7 mouse cellular contexts compared by ENCODE assay signal in the genomic region with DNA sequence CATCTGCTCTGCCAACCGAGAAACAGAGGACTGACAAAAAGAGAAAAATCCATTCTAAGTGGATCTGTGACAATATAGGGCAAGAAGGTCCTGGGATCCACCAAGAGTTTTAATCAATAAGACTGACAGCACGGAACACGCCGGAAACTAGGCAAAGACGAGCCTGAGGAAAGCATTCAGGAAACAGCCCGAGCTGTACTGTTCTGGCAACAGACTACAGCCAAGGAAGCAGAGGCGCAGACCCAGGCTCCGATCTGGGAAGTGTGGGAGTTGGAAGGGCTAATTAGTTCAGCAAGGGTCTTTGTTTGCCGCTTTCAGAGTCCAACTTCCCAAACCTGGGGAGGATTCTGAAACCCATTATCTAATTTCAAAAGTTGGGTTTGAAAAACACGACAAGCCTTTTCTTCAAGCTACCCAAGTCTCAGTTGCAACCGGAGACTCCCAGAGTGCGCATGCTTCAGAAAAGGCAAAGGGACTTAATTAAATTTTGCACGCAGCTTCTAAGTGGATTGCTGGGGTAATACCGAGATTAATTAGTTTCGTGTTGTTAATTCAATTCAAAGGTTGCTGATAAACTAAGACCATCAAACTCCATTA.
DNase-seq lines count a peak whose midpoint lies in the region; ATAC-seq and TF ChIP-seq lines count a peak whose summit lies in the region.

No protein-coding gene starts in this region.

- H3K36me3 ChIP-seq in forebrain, embryonic 12.5 days (replicated peaks) = no peaks in the 10 kb centered on the region
- no peaks in the 10 kb centered on the region for H3K36me3 ChIP-seq in hindbrain, postnatal 0 days (ENCODE audit: insufficient read depth, low read length)
- no peaks in the 10 kb centered on the region for H3K36me3 ChIP-seq in limb, embryonic 10.5 days

- H3K4me2 ChIP-seq in forebrain, embryonic 12.5 days = peak overlapping the region; percentile 40
- peak overlapping the region; percentile 52 for H3K4me2 ChIP-seq in hindbrain, postnatal 0 days (ENCODE audit: low read depth, low read length)

- peak overlapping the region; percentile 57 for H3K27ac ChIP-seq in forebrain, embryonic 12.5 days
- H3K27ac ChIP-seq in hindbrain, postnatal 0 days = no peak overlapping the region
- H3K27ac ChIP-seq in limb, embryonic 10.5 days = no peak overlapping the region

- H3K4me1 ChIP-seq in forebrain, embryonic 12.5 days = peaks cover 18% of the 10 kb centered on the region; the same call in 1 of the 2 replicates
- 0 out of 2 replicates have a peak, but pooled peaks cover 2% of the 10 kb centered on the region for H3K4me1 ChIP-seq in hindbrain, postnatal 0 days (ENCODE audit: insufficient read depth, low read length)
- no peaks in the 10 kb centered on the region for H3K4me1 ChIP-seq in limb, embryonic 10.5 days

- no peaks in the 10 kb centered on the region for H3K9me3 ChIP-seq in forebrain, embryonic 12.5 days
- H3K9me3 ChIP-seq in hindbrain, postnatal 0 days (ENCODE audit: low read length) = no peaks in the 10 kb centered on the region
- H3K9me3 ChIP-seq in limb, embryonic 10.5 days (replicated peaks) = no peaks in the 10 kb centered on the region

- peak overlapping the region; percentile 23 for H3K4me3 ChIP-seq in forebrain, embryonic 12.5 days (replicated peaks)
- peak overlapping the region; percentile 21; the same call in 1 of the 2 replicates for H3K4me3 ChIP-seq in hindbrain, postnatal 0 days (ENCODE audit: low read length)
- H3K4me3 ChIP-seq in limb, embryonic 10.5 days = no peak overlapping the region

- no peak overlapping the region for H3K9ac ChIP-seq in forebrain, embryonic 12.5 days
- no peak overlapping the region for H3K9ac ChIP-seq in hindbrain, postnatal 0 days (replicated peaks; ENCODE audit: low read length)

- peak; percentile 73; the same call in 1 of the 2 replicates for ATAC-seq in forebrain, embryonic 12.5 days (ENCODE audit: low FRiP score)
- ATAC-seq in hindbrain, postnatal 0 days = no peak

- intact Hi-C loops in left cerebral cortex, postnatal 25 days (cut with DNase I) = no loop called here

- peak; percentile 11 to 16 for DNase-seq in left cerebral cortex, postnatal 25 days (ENCODE audit: low spot score in 2 of 2)
- DNase-seq in left cerebral cortex, adult 11 months (ENCODE audit: low spot score) = no peak
- DNase-seq in hindbrain, postnatal 0 days (ENCODE audit: low spot score) = peak; percentile 47
- DNase-seq in right cerebral cortex, postnatal 10 days (ENCODE audit: low spot score in 2 of 2) = peak; percentile 22 to 23
- DNase-seq in kidney, adult 8-10 months = no peak
- DNase-seq in limb, embryonic 10.5 days (ENCODE audit: low spot score) = no peak

- no peak for TF ChIP-seq CTCF in hindbrain, postnatal 0 days (IDR thresholded peaks at IDR 0.05; ENCODE audit: low read depth)

- H3K27me3 ChIP-seq in forebrain, embryonic 12.5 days = peaks cover 4% of the 10 kb centered on the region; the same call in 1 of the 2 replicates
- H3K27me3 ChIP-seq in hindbrain, postnatal 0 days (ENCODE audit: insufficient read depth, low read length) = no peaks in the 10 kb centered on the region
- H3K27me3 ChIP-seq in limb, embryonic 10.5 days (ENCODE audit: low read depth, poor library complexity, severe bottlenecking) = no peaks in the 10 kb centered on the region

- 11% methylated on average over 15 of the region's 15 CpGs for WGBS in forebrain, embryonic 12.5 days
- WGBS in hindbrain, postnatal 0 days = 28% methylated on average over 15 of the region's 15 CpGs
- WGBS in limb, embryonic 10.5 days = 86% methylated on average over 15 of the region's 15 CpGs

Comparison
In these comparisons a context has a peak if more than half of its experiments do, and no peak if none do; other contexts are left out.
1. DNase-seq: peak in left cerebral cortex, postnatal 25 days (2 of 2), hindbrain, postnatal 0 days (single experiment) and right cerebral cortex, postnatal 10 days (2 of 2); none in left cerebral cortex, adult 11 months (single experiment), kidney, adult 8-10 months (0 of 2) and limb, embryonic 10.5 days (single experiment).